10 mouse cellular contexts compared by ENCODE assay signal in the genomic region with DNA sequence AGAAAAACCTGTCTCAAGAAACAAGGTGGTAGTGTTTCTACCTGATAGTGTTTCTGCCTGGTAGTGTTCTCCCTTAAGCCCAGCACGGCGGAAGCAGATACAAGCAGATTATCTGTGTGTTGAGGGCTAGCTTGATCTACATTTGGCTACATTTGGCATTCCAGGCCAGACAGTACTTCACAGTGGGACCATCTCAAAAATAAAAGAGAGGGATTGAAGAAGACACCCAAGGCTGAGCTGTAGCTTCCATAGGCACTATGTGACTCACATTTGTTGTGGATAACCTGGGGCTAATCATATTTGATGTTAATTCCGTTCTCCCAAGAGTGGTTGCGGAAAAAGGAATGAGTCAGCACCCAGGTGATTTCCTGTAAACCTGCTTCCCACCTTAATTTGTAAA. TPM values are rescaled to one million over a fixed set of nuclear protein-coding genes. Genes with fewer than 3 reads are reported as not detected.
DNase-seq lines count a peak whose midpoint lies in the region; ATAC-seq and TF ChIP-seq lines count a peak whose summit lies in the region.
"Had no signal": no experiment of that assay in that cellular context is flagged by ENCODE, and none has a peak within 500 bp of the region (broad histone marks: within the 10 kb centered on the region; RNA-seq: fewer than 3 reads in every experiment).

No protein-coding gene starts in this region.

- no peak for DNase-seq in heart, adult 11 months
- DNase-seq in liver, embryonic 11.5 days (ENCODE audit: low spot score), result no peak
- no peak for DNase-seq in liver, postnatal 0 days
- DNase-seq in cerebellum, adult 9-11 months, result no peak
- DNase-seq in layer of hippocampus, adult 8-10 months (ENCODE audit: low spot score in 2 of 2), result no peak

- peaks cover 11% of the 10 kb centered on the region for H3K4me1 ChIP-seq in heart, embryonic 12.5 days (replicated peaks)
- H3K4me1 ChIP-seq in liver, embryonic 11.5 days (replicated peaks; ENCODE audit: control insufficient read depth, insufficient read depth, low read length), result peaks cover 8% of the 10 kb centered on the region
- peaks cover 11% of the 10 kb centered on the region for H3K4me1 ChIP-seq in liver, postnatal 0 days (ENCODE audit: insufficient read depth)
- H3K4me1 ChIP-seq in ES-Bruce4 (ENCODE audit: control insufficient read depth, insufficient read depth, low read length), result peaks cover 5% of the 10 kb centered on the region
- H3K4me1 ChIP-seq in liver, embryonic 15.5 days (replicated peaks), result peaks cover 32% of the 10 kb centered on the region

- H3K9me3 ChIP-seq in heart, embryonic 12.5 days (replicated peaks), result no peaks in the 10 kb centered on the region
- no peaks in the 10 kb centered on the region for H3K9me3 ChIP-seq in liver, embryonic 11.5 days (ENCODE audit: control insufficient read depth, low read length)
- H3K9me3 ChIP-seq in liver, postnatal 0 days (ENCODE audit: low read length), result no peaks in the 10 kb centered on the region
- 0 out of 2 replicates have a peak, but pooled peaks cover 6% of the 10 kb centered on the region for H3K9me3 ChIP-seq in ES-Bruce4 (replicated peaks; ENCODE audit: control insufficient read depth, insufficient read depth, low read length, poor library complexity, severe bottlenecking)
- no peaks in the 10 kb centered on the region for H3K9me3 ChIP-seq in liver, embryonic 15.5 days (replicated peaks)

- no peak for TF ChIP-seq CTCF in liver, postnatal 0 days (IDR thresholded peaks at IDR 0.05; ENCODE audit: low read depth)
- TF ChIP-seq CTCF in ES-Bruce4 (IDR thresholded peaks at IDR 0.05; ENCODE audit: low read depth, low read length), result no peak

- H3K4me2 ChIP-seq in heart, embryonic 12.5 days, result peak overlapping the region; percentile 73; the same call in 1 of the 2 replicates
- peak overlapping the region; percentile 77 for H3K4me2 ChIP-seq in liver, embryonic 11.5 days
- H3K4me2 ChIP-seq in liver, postnatal 0 days (ENCODE audit: low read depth, low read length), result no peak overlapping the region
- H3K4me2 ChIP-seq in liver, embryonic 15.5 days, result peak overlapping the region; percentile 79; the same call in 1 of the 2 replicates

- H3K4me3 ChIP-seq in heart, embryonic 12.5 days, result no peak overlapping the region
- no peak overlapping the region for H3K4me3 ChIP-seq in liver, embryonic 11.5 days (ENCODE audit: low read depth, low read length)
- no peak overlapping the region for H3K4me3 ChIP-seq in liver, postnatal 0 days (ENCODE audit: low read depth, low read length)
- 0 out of 2 replicates have a peak overlapping the region, but pooled peaks have one; percentile 8 for H3K4me3 ChIP-seq in ES-Bruce4 (ENCODE audit: low read depth, low read length)
- H3K4me3 ChIP-seq in liver, embryonic 15.5 days (replicated peaks), result no peak overlapping the region

- no peak for ATAC-seq in heart, embryonic 12.5 days (ENCODE audit: insufficient number of reproducible peaks, low FRiP score)
- no peak for ATAC-seq in liver, embryonic 11.5 days (replicated peaks; ENCODE audit: low FRiP score)
- ATAC-seq in liver, postnatal 0 days, result no peak
- ATAC-seq in liver, embryonic 15.5 days (ENCODE audit: insufficient read depth), result no peak

- no peak overlapping the region for H3K9ac ChIP-seq in heart, embryonic 12.5 days
- H3K9ac ChIP-seq in liver, embryonic 11.5 days (ENCODE audit: low read depth, low read length), result no peak overlapping the region
- H3K9ac ChIP-seq in liver, postnatal 0 days (replicated peaks), result no peak overlapping the region
- peak overlapping the region; percentile 66 for H3K9ac ChIP-seq in ES-Bruce4 (ENCODE audit: low read depth, poor library complexity, severe bottlenecking)
- H3K9ac ChIP-seq in liver, embryonic 15.5 days, result no peak overlapping the region

- no peaks in the 10 kb centered on the region for H3K27me3 ChIP-seq in heart, embryonic 12.5 days (replicated peaks)
- H3K27me3 ChIP-seq in liver, embryonic 11.5 days (replicated peaks; ENCODE audit: control insufficient read depth, insufficient read depth, low read length), result no peaks in the 10 kb centered on the region
- H3K27me3 ChIP-seq in liver, postnatal 0 days (ENCODE audit: insufficient read depth, low read length), result no peaks in the 10 kb centered on the region
- no peaks in the 10 kb centered on the region for H3K27me3 ChIP-seq in ES-Bruce4 (ENCODE audit: control insufficient read depth, insufficient read depth, low read length, poor library complexity, severe bottlenecking)
- no peaks in the 10 kb centered on the region for H3K27me3 ChIP-seq in liver, embryonic 15.5 days

- TF ChIP-seq POLR2A in ES-Bruce4 (IDR thresholded peaks at IDR 0.05; ENCODE audit: insufficient read depth, low read length), result no peak

- 66% methylated on average over 4 of the region's 4 CpGs for WGBS in heart, embryonic 12.5 days
- 63% methylated on average over 4 of the region's 4 CpGs for WGBS in liver, embryonic 11.5 days
- 62% methylated on average over 4 of the region's 4 CpGs for WGBS in liver, postnatal 0 days (ENCODE audit: insufficient replicate concordance)
- WGBS in liver, embryonic 15.5 days (ENCODE audit: insufficient replicate concordance), result 64% methylated on average over 4 of the region's 4 CpGs

- TF ChIP-seq EP300 in liver, postnatal 0 days (IDR thresholded peaks at IDR 0.05; ENCODE audit: low read depth), result no peak
- no peak for TF ChIP-seq EP300 in ES-Bruce4 (IDR thresholded peaks at IDR 0.05; ENCODE audit: insufficient read depth, low read depth, low read length)

- peaks cover 9% of the 10 kb centered on the region; the same call in 1 of the 2 replicates for H3K36me3 ChIP-seq in heart, embryonic 12.5 days
- no peaks in the 10 kb centered on the region for H3K36me3 ChIP-seq in liver, embryonic 11.5 days (ENCODE audit: control insufficient read depth, insufficient read depth, low read length)
- no peaks in the 10 kb centered on the region for H3K36me3 ChIP-seq in liver, postnatal 0 days (replicated peaks; ENCODE audit: insufficient read depth, low read length)
- 0 out of 2 replicates have a peak, but pooled peaks cover 2% of the 10 kb centered on the region for H3K36me3 ChIP-seq in ES-Bruce4 (ENCODE audit: control insufficient read depth, insufficient read depth, low read length, poor library complexity, severe bottlenecking)
- H3K36me3 ChIP-seq in liver, embryonic 15.5 days (replicated peaks), result 0 out of 2 replicates have a peak, but pooled peaks cover 2% of the 10 kb centered on the region

- no peak overlapping the region for H3K27ac ChIP-seq in heart, embryonic 12.5 days (ENCODE audit: poor library complexity, severe bottlenecking)
- H3K27ac ChIP-seq in liver, embryonic 11.5 days (ENCODE audit: low read depth, low read length), result no peak overlapping the region
- H3K27ac ChIP-seq in liver, postnatal 0 days (ENCODE audit: low read depth), result no peak overlapping the region
- H3K27ac ChIP-seq in ES-Bruce4 (ENCODE audit: insufficient read depth, low read length), result peak overlapping the region; percentile 99
- H3K27ac ChIP-seq in liver, embryonic 15.5 days (replicated peaks), result no peak overlapping the region

RNA-seq across cellular contexts. Expression of a gene that starts 0.9 kb away (rescaled TPM):
- 245 and 251 TPM in 2 replicates for polyA plus RNA-seq in heart, embryonic 12.5 days (2016; fragmentation: Nextera tagmentation; extraction: Ambion mirVana)
- polyA plus RNA-seq in liver, embryonic 11.5 days (2014; fragmentation: Nextera tagmentation; extraction: Ambion mirVana), result 241 and 251 TPM in 2 replicates
- polyA plus RNA-seq in liver, postnatal 0 days (2015; fragmentation: Nextera tagmentation; extraction: Ambion mirVana), result 173 and 176 TPM in 2 replicates
- polyA plus RNA-seq in ES-Bruce4 (2011; ENCODE audit: insufficient read depth, insufficient read length, low read depth, missing spikeins), result 87.8 and 97.5 TPM in 2 replicates
- 190 and 201 TPM in 2 replicates for polyA plus RNA-seq in liver, embryonic 15.5 days (2015; fragmentation: Nextera tagmentation; extraction: Ambion mirVana)
- total RNA-seq in layer of hippocampus, adult 8-10 months (2022), result 100 to 1,000 TPM; 224 to 262 (median 228) TPM

RNA-seq across cellular contexts. Expression of a gene that starts 14.3 kb away (rescaled TPM):
- 1.9 and 2.1 TPM in 2 replicates for polyA plus RNA-seq in heart, embryonic 12.5 days (2016; fragmentation: Nextera tagmentation; extraction: Ambion mirVana)
- 2.5 and 2.8 TPM in 2 replicates for polyA plus RNA-seq in liver, embryonic 11.5 days (2014; fragmentation: Nextera tagmentation; extraction: Ambion mirVana)
- polyA plus RNA-seq in liver, postnatal 0 days (2015; fragmentation: Nextera tagmentation; extraction: Ambion mirVana), result 6.7 and 7.0 TPM in 2 replicates
- not detected in 2 replicates for polyA plus RNA-seq in ES-Bruce4 (2011; ENCODE audit: insufficient read depth, insufficient read length, low read depth, missing spikeins)
- polyA plus RNA-seq in liver, embryonic 15.5 days (2015; fragmentation: Nextera tagmentation; extraction: Ambion mirVana), result 5.9 and 8.1 TPM in 2 replicates
- under 1 TPM in 2 of 4 experiments, not detected in 2; 0.27 to 0.33 TPM for total RNA-seq in layer of hippocampus, adult 8-10 months (2022)
- total RNA-seq: layer of hippocampus, postnatal 10 days; left cerebral cortex, postnatal 36 days had no signal

RNA-seq across cellular contexts. Expression of a gene that starts 34.7 kb away (rescaled TPM):
- 42.7 and 48.6 TPM in 2 replicates for polyA plus RNA-seq in heart, embryonic 12.5 days (2016; fragmentation: Nextera tagmentation; extraction: Ambion mirVana)
- polyA plus RNA-seq in liver, embryonic 11.5 days (2014; fragmentation: Nextera tagmentation; extraction: Ambion mirVana), result 28.7 and 29.2 TPM in 2 replicates
- polyA plus RNA-seq in liver, postnatal 0 days (2015; fragmentation: Nextera tagmentation; extraction: Ambion mirVana), result 7.6 and 8.8 TPM in 2 replicates
- polyA plus RNA-seq in ES-Bruce4 (2011; ENCODE audit: insufficient read depth, insufficient read length, low read depth, missing spikeins), result 29.3 and 33.9 TPM in 2 replicates
- 15.3 and 19.0 TPM in 2 replicates for polyA plus RNA-seq in liver, embryonic 15.5 days (2015; fragmentation: Nextera tagmentation; extraction: Ambion mirVana)
- total RNA-seq in layer of hippocampus, adult 8-10 months (2022), result 10 to 100 TPM; 37.1 to 51.5 (median 46.0) TPM

RNA-seq across cellular contexts. Expression of a gene that starts 35.7 kb away (rescaled TPM):
- polyA plus RNA-seq in heart, embryonic 12.5 days (2016; fragmentation: Nextera tagmentation; extraction: Ambion mirVana), result 74.4 and 78.1 TPM in 2 replicates
- 93.8 and 97.2 TPM in 2 replicates for polyA plus RNA-seq in liver, embryonic 11.5 days (2014; fragmentation: Nextera tagmentation; extraction: Ambion mirVana)
- 44.1 and 47.2 TPM in 2 replicates for polyA plus RNA-seq in liver, postnatal 0 days (2015; fragmentation: Nextera tagmentation; extraction: Ambion mirVana)
- polyA plus RNA-seq in ES-Bruce4 (2011; ENCODE audit: insufficient read depth, insufficient read length, low read depth, missing spikeins), result 26.6 and 27.0 TPM in 2 replicates
- 50.6 and 53.4 TPM in 2 replicates for polyA plus RNA-seq in liver, embryonic 15.5 days (2015; fragmentation: Nextera tagmentation; extraction: Ambion mirVana)
- total RNA-seq in layer of hippocampus, adult 8-10 months (2022), result 10 to 100 TPM; 74.8 to 87.6 (median 80.4) TPM

RNA-seq across cellular contexts. Expression of a gene that starts 44.2 kb away (rescaled TPM):
- polyA plus RNA-seq in heart, embryonic 12.5 days (2016; fragmentation: Nextera tagmentation; extraction: Ambion mirVana), result 36.9 and 40.9 TPM in 2 replicates
- polyA plus RNA-seq in liver, embryonic 11.5 days (2014; fragmentation: Nextera tagmentation; extraction: Ambion mirVana), result 28.5 and 32.4 TPM in 2 replicates
- polyA plus RNA-seq in liver, postnatal 0 days (2015; fragmentation: Nextera tagmentation; extraction: Ambion mirVana), result 9.8 and 11.5 TPM in 2 replicates
- 9.3 and 10.1 TPM in 2 replicates for polyA plus RNA-seq in ES-Bruce4 (2011; ENCODE audit: insufficient read depth, insufficient read length, low read depth, missing spikeins)
- polyA plus RNA-seq in liver, embryonic 15.5 days (2015; fragmentation: Nextera tagmentation; extraction: Ambion mirVana), result 7.5 and 9.0 TPM in 2 replicates
- 10 to 100 TPM; 70.1 to 86.2 (median 80.7) TPM for total RNA-seq in layer of hippocampus, adult 8-10 months (2022)
